Mouse (Mus musculus): ENCODE data around the gene Selenon.

Gene Selenon

DNA sequence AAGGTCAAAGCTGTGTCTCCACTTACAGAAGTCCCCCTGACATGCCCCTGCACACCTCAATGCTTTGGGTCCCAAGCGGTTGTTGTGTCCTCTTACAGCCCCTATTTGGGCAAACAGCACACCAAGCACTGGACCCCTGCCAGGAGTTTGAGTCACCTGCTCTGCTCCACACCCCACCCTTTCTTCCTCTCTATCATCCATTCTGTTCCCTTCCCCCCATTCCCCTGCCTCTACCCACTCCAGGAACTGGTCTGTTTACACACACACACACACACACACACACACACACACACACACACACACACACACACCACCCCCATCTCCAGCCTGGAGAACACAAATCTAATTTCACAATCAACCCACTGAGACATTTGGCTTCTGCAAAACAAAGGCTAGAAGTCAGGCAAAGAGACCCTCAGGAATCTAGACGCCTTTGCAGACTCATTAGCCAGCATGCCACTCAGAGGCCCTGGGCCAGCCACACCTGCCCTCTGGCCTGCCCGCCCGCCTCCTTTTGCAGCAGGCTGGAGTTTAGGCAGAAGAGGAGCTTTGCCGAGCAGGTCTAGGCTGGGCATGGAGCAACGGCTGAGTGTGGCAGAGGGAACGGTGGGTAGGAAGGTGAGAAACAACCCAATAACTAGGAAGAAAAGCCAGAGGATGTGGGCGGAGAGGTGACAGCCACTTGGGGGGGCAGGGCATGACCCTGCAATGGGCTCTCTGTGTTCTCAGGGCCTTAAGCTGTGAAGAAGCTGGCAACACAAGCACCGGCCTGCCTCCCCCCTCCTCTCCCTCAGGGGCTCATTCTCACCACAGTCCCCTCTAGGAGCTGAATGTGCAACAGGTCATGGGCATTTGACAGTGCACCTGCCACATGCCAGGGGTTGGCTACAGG, 4.9 kb downstream of the Selenon start:
- no peak for DNase-seq (ENCODE audit: low read depth, low spot score)

DNA sequence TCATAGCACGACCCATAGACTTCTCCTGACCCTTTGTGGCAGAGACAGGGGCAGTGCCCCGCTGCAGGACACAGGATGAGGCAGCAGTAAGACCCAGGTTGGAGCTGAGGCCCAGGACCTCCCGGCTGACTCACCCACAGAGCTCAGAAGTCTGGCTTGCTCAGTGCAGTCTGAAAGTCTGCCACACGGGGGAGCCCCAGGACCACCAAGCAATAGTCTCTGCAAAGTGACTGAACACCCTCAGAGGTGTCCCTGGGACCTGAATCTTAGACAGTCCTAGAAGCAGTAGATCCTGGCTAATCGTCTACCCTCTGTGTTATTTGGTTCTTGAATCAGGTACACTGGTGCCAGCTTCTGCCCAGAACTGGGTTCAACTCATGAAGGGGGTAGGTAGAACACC, 8.7 kb downstream of the Selenon start:
- peak; percentile 59 for DNase-seq (ENCODE audit: low read depth, low spot score)

DNA sequence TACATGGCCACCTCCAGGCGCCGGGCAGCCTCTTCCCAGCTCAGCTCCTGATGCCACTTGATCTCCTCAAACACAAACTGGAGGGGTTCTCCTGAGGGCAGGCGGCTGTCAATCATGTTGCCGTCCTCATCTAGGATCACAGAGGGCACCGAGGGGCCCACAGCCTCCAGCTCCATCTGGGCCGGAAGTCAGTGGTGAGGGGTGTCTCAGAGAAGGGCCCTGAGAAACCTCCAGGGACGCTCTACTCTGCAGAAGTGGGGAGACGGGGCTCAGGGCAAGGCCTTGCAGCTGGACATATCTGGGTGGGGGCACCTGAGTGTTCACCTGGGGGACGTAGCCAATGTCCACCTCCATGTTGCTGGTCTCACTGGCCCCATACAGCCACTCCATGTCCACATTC, 9.2 kb downstream of the Selenon start:
- no peak for DNase-seq (ENCODE audit: low read depth, low spot score)

DNA sequence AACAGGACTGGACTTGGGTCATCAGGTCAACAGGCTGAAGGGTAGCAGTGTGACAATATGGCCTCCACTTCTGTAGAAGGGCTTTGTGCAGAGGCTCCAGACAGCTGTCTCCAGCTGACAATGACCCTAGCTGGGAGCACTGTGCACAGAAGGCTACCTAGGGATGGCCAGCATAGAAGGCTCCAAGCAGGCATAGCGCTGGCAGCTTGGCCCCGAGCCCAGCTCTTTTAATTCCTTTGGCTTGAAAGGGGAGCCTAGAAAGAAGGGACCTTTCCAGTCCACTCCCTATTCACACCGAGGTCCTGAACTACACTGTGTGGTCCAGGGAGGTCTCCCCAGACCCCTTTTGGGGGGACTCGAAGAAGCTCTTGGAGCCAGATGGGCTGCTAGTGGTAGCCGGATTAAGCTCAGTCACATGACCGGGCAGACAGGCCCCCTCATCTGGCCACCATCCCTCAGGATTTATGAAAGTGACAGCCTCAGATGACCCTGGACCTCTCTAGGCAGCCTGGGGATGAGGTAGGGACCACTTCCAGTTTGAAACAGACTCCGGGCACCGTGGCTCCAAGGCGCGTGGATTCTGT, 12.9 kb downstream of the Selenon start:
- no peak for DNase-seq (ENCODE audit: low read depth, low spot score)

DNA sequence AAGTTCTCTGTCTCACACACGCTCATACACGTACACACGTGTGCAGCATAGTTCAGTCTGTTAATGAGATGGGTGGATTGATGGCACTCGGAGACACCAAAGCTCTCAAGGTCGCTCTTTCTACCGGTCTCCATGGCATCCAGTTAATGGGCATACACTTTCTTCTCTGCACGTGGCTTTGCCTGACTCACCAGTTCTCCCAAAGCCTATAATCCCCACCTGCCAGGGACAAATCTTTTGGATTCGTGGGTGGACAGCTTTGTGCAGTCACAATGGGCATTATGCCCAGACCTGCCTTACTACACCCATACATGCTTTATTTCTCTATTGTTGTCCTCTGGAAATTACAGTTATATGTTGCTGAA, 16.2 kb downstream of the Selenon start:
- DNase-seq (ENCODE audit: low read depth, low spot score), result no peak

DNA sequence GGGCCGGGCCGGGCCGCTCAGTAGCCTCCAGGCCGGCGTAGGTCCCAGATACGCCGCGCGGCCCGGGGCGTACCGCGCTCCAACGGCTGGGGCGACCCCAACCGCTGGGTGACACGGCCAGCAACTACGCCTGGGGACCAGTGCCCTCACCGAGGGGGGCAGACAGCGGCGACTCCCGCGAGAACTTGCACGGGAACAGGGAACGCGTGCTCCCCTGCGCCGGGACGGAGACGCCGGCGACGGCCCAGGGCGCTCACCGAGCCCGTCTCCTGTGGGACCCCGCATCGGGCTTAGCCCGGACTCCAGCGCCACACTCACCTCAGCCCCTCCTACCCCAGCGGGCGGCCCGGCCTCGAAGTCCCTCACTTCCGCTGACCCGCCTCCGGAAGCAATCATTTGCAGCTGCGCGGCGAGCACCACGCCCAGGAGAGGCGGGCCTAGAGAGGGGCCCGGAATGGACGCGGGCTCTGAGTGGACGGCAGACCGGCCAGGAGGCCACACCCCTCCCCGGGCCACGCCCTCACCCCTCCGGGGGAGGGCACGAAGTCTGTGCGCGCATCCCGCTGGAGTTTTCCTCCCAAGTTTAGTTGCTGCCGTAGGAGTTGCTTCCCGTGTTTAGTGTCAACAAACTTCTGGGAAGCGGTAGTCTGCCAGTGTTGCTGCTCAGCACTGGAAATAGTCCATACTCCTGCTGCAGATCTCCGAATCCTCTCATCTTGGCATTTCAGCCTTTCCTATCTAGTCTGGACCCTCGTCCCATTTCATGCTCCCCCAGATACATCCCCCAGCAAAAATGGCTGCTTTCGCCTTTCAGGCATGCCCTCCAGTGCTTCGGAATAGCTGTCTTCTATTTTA, 16.8 kb downstream of the Selenon start, which contains the start of gene Mtfr1l:
Gene Mtfr1l, minus strand, starts transcription at position 456 of the 855 bp plus-strand sequence.
- peak; percentile 86 for DNase-seq (ENCODE audit: low read depth, low spot score)

DNA sequence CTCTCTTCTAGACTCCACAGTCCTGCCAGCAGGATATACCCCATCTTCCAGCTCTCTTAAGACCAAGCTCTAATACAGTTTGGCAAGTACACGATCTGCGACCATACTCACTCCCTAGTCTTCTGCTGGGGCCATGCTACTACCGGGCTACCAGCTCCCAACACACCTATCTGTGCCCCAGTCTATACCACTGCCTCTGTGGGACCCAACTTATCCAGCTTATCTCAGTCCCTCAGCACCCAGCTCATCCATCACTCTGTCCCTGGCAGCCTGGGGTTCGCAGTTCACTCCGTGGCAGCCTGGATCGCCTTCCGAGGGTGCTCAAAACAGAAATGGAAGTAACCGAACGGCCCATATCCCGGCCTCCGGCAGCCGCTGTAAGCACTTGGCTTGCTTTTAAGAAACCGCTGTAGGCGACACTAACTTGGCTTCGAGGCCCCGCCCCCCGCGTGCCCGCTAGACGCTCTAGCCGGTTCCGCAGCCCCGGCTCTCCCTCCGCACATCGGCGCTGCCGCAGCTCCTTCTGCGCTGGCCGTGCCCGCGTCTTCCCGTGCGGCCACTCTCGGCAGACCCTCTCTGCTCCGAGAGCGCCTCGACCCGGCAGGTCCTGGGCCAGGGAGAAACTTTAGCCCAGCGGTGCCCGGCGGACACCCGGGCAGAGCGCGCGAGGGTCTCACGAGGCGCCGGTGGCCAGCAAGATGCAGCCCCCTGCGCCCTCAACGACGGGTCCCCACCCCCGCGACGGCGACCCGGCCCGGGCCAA, 17.7 kb downstream of the Selenon start:
- no peak for DNase-seq (ENCODE audit: low read depth, low spot score)

DNA sequence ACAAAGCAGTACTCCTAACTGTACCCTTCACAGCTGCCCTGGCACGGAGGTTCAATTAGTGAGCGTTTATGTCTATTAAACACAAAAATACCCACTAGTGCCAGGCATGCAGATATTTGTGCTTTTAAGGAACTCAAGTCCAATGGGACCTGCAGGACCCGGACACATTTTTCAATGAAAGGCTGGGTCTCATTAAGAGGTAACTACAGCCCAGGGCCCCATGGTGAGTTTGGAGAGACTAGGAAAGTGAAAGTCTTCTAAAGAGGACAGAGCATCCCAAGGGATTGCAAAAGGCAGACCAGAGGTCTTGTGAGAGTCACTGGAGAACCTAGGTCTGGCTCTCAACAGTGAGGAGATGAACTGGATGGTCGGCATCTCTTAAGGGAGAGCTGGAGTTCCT, 18.5 kb downstream of the Selenon start:
- no peak for DNase-seq (ENCODE audit: low read depth, low spot score)

DNA sequence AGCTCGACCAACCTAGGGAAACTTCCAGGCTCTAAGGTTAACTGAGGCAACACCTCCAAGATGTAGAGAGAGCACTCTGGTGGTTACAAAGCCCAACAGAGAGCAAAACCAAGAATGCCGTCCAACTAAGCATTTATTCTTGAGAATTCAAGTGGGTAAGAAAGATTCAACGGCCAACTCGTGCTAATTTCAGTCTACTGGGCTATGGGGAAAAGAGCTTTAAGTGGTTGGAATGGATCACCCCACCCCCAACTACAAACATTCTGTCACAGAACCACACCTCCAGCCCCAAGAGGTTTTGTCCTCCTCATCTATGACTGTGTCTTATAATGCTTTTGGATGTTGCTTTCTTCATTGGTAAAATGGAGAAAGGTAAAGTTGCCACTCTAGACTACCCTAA, 19.0 kb downstream of the Selenon start:
- no peak for DNase-seq (ENCODE audit: low read depth, low spot score)

DNA sequence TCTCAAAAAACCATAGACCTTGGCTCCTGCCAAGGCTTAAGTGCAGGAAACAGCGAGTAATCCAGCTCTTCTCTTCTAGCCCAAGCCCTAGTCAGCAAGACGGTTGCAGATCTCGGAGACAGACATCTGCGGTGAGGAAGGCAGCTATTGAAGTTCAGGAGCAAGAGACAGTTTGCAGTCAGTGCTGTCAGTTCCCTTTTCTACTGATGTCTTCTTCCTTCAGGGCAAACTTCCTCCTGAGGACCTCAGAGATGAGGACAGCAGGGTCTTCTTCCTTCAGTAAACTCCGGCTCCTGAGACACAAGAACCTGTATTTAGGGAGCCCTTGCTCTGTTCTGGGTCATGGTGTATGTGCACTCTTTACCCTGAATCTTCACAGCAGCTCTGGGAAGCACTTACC, 25.7 kb downstream of the Selenon start:
- DNase-seq (ENCODE audit: low read depth, low spot score), result no peak

DNA sequence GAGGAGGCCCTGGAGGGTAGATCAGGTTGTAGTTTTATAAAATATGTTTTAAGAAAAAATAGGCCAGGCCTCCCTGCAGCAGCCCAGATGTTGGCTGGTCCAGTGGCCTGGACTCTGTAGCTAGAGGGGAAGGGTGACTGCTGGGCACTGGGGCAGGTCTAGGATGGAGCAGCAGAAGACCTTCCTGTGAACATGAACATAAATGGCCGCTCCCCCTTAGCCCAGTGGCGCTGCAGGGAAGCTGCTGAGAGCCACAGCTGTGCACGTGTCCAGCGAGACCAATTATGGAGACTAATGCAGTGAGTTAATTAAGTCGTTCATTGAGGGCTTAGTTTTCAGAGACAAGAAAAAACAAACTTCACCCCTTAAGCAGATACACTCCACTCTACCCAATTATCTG, 26.2 kb downstream of the Selenon start:
- DNase-seq (ENCODE audit: low read depth, low spot score), result no peak

DNA sequence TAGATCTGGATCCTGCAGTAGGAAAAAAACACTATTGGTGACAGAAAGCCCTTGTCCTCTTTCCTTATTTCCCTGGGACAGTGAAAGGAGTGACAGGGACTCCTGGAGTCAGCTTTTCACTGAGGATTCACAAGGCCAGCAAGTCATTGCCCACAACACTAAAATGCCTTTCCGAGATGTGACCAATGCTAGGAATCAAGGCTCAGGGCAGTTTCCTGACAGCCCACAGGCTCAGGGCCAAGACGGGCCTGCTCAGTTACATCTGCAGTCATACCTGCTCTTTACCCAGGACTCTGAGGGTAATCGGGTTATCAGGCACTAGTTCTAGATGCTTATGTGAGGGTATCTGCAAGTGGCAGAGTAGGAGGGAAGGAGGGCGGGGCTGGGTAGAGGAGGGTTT, 28.5 kb downstream of the Selenon start:
- no peak for DNase-seq (ENCODE audit: low read depth, low spot score)

DNA sequence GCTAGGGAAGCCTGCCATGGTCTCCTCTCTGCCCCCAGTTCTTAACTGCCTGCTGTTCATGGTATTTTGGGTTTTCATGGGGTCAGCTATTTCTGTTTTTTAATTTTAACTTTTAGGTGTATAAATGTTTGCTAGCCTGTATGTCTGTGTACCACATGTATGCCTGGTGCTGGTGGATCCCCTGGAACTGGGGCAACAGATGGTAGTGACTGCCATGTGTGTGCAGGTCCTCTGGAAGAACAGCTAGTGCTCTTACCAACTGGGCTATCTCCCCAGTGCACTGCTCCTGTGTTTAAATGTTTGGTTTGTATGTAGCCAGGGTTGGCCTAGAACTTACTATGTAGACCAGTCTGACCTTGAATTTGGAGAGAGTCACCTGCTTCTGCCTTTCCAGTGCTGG, 32.7 kb downstream of the Selenon start:
- DNase-seq (ENCODE audit: low read depth, low spot score), result no peak

DNA sequence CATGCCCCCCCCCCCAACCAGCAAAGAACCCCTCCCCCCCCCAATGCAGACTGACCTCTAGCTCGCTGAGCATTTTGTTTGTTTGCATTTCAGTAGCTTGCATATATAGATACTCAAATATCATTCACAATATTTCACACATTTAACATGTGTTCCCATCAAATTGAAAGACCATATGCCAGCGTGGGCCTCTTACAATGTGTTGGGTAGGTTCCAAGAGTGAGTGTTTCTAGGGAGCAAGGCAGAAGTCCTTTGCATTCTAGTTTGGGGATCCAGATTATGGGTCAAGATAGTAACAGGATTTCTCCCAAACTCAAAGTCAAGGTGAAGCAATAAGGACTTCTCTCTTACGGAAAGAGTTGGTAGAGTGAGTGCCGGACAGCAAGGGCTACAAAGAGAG, 33.4 kb downstream of the Selenon start:
- DNase-seq (ENCODE audit: low read depth, low spot score), result no peak

DNA sequence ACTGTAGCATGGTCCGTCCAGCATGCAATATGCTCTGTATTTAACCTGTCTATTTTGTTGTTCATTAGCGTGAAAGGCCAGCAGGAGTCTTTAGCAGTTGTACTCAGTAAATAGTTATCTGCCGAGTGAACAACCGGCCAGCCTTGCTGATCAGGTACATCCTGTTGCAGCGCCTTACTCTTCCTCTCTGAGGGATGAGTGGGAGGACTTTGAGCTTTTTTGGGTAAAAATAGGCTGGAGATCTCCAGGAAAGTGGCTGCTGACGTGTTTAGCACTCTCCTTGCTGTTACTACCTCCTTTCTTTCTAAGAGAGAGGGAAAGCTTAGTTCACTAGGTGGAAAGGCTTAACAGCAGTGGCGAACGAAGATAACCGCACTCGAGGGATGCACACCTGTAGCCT, 34.2 kb downstream of the Selenon start:
- DNase-seq (ENCODE audit: low read depth, low spot score), result no peak

DNA sequence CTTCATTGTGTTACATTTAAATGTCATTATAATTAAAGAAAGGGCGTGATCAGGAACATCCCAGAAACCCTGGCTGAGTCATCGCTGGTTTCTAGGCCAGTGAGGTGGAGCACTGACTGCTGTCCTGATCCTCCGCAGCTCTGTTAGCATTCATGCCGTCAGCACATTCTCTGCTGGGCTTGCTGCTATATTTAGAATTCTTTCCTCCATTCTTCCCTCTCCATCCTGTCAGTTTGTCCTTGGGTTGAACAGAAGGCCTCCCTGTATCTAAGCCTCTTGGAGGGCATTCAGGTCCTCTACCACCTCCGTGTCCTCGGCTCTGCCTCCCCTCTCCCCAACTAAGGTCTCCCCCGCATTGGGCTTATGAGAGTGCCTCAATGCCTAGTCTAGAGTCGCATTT, 35.0 kb downstream of the Selenon start:
- DNase-seq (ENCODE audit: low read depth, low spot score), result no peak

DNA sequence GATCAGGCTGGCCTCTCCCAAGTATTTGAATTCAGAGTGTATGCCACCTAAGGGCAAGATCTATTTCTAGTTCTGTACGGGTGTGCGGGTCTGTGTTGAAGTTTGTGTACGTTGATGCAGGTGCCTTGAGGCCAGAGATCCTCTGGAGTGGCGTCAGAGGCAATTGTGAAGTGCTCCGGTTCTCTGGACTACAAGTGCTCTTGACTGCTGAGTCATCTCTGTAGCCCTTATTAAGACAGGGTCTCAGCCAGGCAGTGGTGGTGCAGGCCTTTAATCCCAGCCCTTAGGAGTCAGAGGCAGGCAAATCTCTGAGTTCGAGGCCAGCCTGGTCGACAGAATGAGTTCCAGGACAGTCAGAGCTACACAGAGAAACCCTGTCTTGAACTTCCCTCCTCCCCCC, 36.4 kb downstream of the Selenon start:
- no peak for DNase-seq (ENCODE audit: low read depth, low spot score)

DNA sequence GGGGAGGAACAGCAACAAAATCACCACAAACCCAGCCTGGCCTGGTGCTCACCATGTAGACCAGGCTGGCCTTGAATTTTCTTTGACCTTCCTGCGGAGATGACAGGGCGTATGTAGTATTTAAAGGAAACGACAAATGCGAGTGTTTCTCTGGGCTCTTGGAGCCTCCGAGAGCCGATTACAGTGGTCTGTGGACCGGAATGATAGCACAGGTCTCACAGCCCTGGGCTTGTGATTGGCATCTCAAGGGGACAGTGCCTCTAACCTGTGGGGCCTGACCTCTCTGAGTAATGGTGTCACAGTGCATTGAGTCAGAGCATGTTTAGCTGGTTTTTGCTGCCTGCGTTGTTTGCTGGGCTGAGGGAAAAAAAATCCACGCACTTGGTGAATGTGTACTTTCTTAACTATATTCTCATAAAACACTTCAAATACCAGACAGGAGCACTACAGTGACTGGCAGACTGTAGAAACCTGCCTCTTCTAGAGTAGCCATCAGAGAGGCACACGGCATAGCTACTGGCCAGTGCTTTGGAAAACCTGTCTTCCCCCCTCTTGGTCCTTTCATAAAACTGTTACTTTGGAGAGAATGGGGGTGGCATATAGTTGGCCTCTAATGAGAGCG, 37.5 kb downstream of the Selenon start:
- DNase-seq (ENCODE audit: low read depth, low spot score), result no peak

DNA sequence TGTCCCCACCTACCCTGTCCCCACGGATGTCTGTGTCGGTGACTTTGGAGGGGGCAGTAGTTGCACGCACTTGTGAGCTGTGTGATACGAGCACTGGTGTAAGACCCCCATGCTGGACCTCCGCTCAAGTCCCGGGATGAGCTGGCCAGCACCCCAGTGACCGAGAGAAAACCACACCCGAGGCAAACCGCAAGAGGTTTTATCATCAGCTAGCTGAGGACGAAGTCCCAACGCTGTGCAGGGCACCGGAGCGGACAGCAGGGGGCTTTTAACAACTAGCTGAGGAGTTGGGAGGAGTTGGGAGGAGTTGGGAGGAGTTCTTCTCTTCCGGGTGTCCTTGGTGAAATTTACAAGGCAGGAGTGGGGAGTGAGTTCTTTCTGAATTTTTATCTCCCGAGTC, 39.2 kb downstream of the Selenon start:
- no peak for DNase-seq (ENCODE audit: low read depth, low spot score)

DNA sequence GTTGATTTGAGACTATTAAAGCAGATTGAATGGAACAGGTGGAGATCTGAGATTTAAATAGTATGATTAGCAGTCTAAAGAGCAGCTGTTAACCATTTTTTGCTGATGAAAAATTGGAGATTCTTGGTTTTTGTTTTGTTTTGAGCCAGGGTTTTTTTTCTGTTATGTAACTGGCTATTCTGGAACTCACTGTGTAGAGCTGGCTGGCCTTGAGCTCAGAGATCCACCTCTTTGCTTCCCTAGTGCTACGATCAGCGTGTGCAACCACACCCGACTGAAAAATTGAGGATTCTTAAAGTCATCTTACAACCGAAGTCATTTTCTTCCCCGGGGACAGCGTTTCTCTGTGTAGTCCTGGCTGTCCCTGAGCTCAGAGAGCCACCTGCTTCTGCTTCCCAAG, 40.2 kb downstream of the Selenon start:
- DNase-seq (ENCODE audit: low read depth, low spot score), result no peak

DNA sequence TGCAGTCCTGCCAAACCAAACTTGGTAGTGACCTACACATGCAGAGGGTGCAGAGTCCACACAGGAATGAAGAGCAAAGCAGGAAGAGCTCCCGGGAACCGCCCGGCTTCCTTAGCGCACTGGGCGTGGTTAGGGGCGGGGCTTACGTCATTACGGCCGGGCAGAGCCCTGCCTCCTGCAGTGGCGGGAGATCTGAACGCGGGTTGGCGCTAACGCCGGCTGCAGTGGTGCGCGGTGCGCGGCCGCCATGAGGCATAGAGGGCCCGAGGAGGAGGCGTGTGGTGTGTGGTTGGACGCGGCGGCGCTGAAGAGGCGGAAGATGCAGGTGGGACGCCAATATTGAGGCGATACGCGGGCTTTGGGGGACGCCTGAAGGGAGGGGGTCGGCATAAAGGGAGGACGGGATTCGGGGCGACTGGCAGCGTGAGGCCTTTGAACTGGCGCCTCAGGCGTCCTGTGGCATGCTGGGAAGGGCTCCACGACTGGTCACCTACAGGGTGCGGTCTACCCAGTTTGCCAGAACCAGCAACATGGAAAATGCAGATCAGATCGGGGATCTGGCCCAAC, 41.0 kb downstream of the Selenon start, which contains the start of gene Aunip:
Gene Aunip, plus strand, starts transcription at position 155 of the 567 bp plus-strand sequence.
- DNase-seq (ENCODE audit: low read depth, low spot score), result peak; percentile 76
